16 mouse cellular contexts compared by ENCODE assay signal in the genomic region with DNA sequence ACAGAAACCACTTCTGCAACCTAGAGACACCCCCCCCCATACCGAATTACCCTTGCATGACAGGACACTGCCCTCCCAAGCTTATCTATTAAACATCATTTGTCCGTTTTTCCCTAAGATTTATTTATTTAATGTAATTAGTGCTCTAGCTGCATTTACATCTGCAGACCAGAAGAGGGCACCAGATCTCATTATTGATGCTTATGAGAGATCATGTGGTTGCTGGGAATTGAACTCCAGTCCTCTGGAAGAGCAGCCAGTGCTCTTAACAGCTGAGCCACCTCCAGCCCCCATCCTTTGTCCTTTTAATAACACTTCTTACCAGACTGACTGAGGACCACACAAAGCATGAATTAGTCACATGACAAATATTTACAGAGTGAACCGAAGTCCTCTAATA. TPM values are rescaled to one million over a fixed set of nuclear protein-coding genes. Genes with fewer than 3 reads are reported as not detected.
DNase-seq lines count a peak whose midpoint lies in the region; ATAC-seq and TF ChIP-seq lines count a peak whose summit lies in the region.
"Had no signal": no experiment of that assay in that cellular context is flagged by ENCODE, and none has a peak within 500 bp of the region (broad histone marks: within the 10 kb centered on the region; RNA-seq: fewer than 3 reads in every experiment).

No protein-coding gene starts in this region.

- H3K36me3 ChIP-seq in hindbrain, postnatal 0 days (ENCODE audit: insufficient read depth, low read length) = no peaks in the 10 kb centered on the region
- no peaks in the 10 kb centered on the region for H3K36me3 ChIP-seq in hindbrain, embryonic 10.5 days
- H3K36me3 ChIP-seq in midbrain, embryonic 11.5 days (ENCODE audit: control insufficient read depth, insufficient read depth, low read length) = no peaks in the 10 kb centered on the region
- no peaks in the 10 kb centered on the region for H3K36me3 ChIP-seq in midbrain, embryonic 10.5 days
- peaks cover 0 to 3% of the 10 kb centered on the region in 2 experiments; a peak in 2 of 4 replicates for H3K36me3 ChIP-seq in MEL (ENCODE audit: control insufficient read depth in 1 of 2, insufficient read depth in 2 of 2, low read length in 2 of 2)
- H3K36me3 ChIP-seq in stomach, postnatal 0 days (ENCODE audit: control insufficient read depth, insufficient read depth, low read length) = no peaks in the 10 kb centered on the region
- H3K36me3 ChIP-seq: heart, embryonic 15.5 days; hindbrain, embryonic 15.5 days; kidney, embryonic 15.5 days; liver, embryonic 15.5 days had no signal

- no peak for TF ChIP-seq POLR2A in MEL (IDR thresholded peaks at IDR 0.05; ENCODE audit: control insufficient read depth in 1 of 2, insufficient read depth in 1 of 2, low read depth in 1 of 2, low read length in 2 of 2, poor library complexity in 1 of 2)

- 61% methylated on average over 3 of the region's 3 CpGs for WGBS in hindbrain, postnatal 0 days
- 53% methylated on average over 3 of the region's 3 CpGs for WGBS in hindbrain, embryonic 10.5 days
- 56% methylated on average over 3 of the region's 3 CpGs for WGBS in midbrain, embryonic 11.5 days
- WGBS in midbrain, embryonic 10.5 days = 60% methylated on average over 3 of the region's 3 CpGs
- 48% methylated on average over 3 of the region's 3 CpGs for WGBS in stomach, postnatal 0 days

- TF ChIP-seq RAD21 in MEL (IDR thresholded peaks at IDR 0.05; ENCODE audit: low read depth, low read length) = peak; percentile 62

- no peaks in the 10 kb centered on the region for H3K4me1 ChIP-seq in hindbrain, postnatal 0 days (ENCODE audit: insufficient read depth, low read length)
- no peaks in the 10 kb centered on the region; the same call in 1 of the 2 replicates for H3K4me1 ChIP-seq in hindbrain, embryonic 10.5 days (replicated peaks)
- H3K4me1 ChIP-seq in midbrain, embryonic 11.5 days (ENCODE audit: control insufficient read depth, insufficient read depth, low read length) = no peaks in the 10 kb centered on the region
- H3K4me1 ChIP-seq in midbrain, embryonic 10.5 days = no peaks in the 10 kb centered on the region
- H3K4me1 ChIP-seq in MEL (ENCODE audit: control insufficient read depth in 1 of 2, insufficient read depth in 2 of 2, low read length in 2 of 2) = peaks cover 0 to 22% of the 10 kb centered on the region in 2 experiments; a peak in 2 of 4 replicates
- H3K4me1 ChIP-seq in stomach, postnatal 0 days (replicated peaks; ENCODE audit: control insufficient read depth, insufficient read depth) = no peaks in the 10 kb centered on the region
- H3K4me1 ChIP-seq: hindbrain, embryonic 15.5 days had no signal

- H3K79me2 ChIP-seq in MEL (ENCODE audit: control insufficient read depth, insufficient read depth, low read length, poor library complexity) = no peaks in the 10 kb centered on the region

- no peak for DNase-seq in hindbrain, postnatal 0 days (ENCODE audit: low spot score)
- no peak for DNase-seq in hindbrain, embryonic 10.5 days (ENCODE audit: low spot score)
- peak; percentile 81 for DNase-seq in midbrain, embryonic 11.5 days (ENCODE audit: low spot score, missing footprints)
- no peak for DNase-seq in midbrain, embryonic 10.5 days (ENCODE audit: low spot score)
- DNase-seq in MEL (ENCODE audit: low read depth, low spot score) = peak; percentile 50
- no peak for DNase-seq in stomach, postnatal 0 days (ENCODE audit: low spot score)
- DNase-seq in urinary bladder, postnatal 36 days (ENCODE audit: low spot score in 2 of 2) = no peak
- DNase-seq: cerebellum, adult 8-10 months; layer of hippocampus, adult 9-11 months; retina, postnatal 1 day; spleen, adult 18-20 months had no signal

- no peak overlapping the region for H3K27ac ChIP-seq in hindbrain, postnatal 0 days
- no peak overlapping the region for H3K27ac ChIP-seq in hindbrain, embryonic 10.5 days
- no peak overlapping the region for H3K27ac ChIP-seq in midbrain, embryonic 11.5 days (ENCODE audit: low read depth, low read length)
- no peak overlapping the region for H3K27ac ChIP-seq in midbrain, embryonic 10.5 days (replicated peaks)
- H3K27ac ChIP-seq in MEL (ENCODE audit: control insufficient read depth, low read depth, low read length) = no peak overlapping the region
- no peak overlapping the region for H3K27ac ChIP-seq in stomach, postnatal 0 days (replicated peaks)
- H3K27ac ChIP-seq: heart, embryonic 15.5 days; hindbrain, embryonic 15.5 days; kidney, embryonic 15.5 days; liver, embryonic 15.5 days had no signal

- H3K27me3 ChIP-seq in hindbrain, postnatal 0 days (ENCODE audit: insufficient read depth, low read length) = no peaks in the 10 kb centered on the region
- no peaks in the 10 kb centered on the region for H3K27me3 ChIP-seq in hindbrain, embryonic 10.5 days (ENCODE audit: insufficient read depth, poor library complexity, severe bottlenecking)
- no peaks in the 10 kb centered on the region; the same call in 1 of the 2 replicates for H3K27me3 ChIP-seq in midbrain, embryonic 11.5 days (ENCODE audit: control insufficient read depth, insufficient read depth, low read length)
- H3K27me3 ChIP-seq in midbrain, embryonic 10.5 days (ENCODE audit: low read depth, poor library complexity, severe bottlenecking) = peaks cover 14% of the 10 kb centered on the region
- H3K27me3 ChIP-seq in MEL (ENCODE audit: control insufficient read depth in 1 of 2, insufficient read depth in 2 of 2, low read length in 2 of 2) = no peaks in the 10 kb centered on the region
- no peaks in the 10 kb centered on the region for H3K27me3 ChIP-seq in stomach, postnatal 0 days (ENCODE audit: control insufficient read depth, insufficient read depth, low read length)
- H3K27me3 ChIP-seq: heart, embryonic 15.5 days; hindbrain, embryonic 15.5 days; kidney, embryonic 15.5 days had no signal

- peak; percentile 46 for TF ChIP-seq CTCF in hindbrain, postnatal 0 days (IDR thresholded peaks at IDR 0.05; ENCODE audit: low read depth)
- peak; percentile 23 to 64 (median 52); a peak in 5 of 6 replicates for TF ChIP-seq CTCF in MEL (IDR thresholded peaks at IDR 0.05 in 2 of 3, conservative IDR thresholded peaks at IDR 0.05 in 1 of 3; ENCODE audit: control insufficient read depth in 1 of 3, insufficient read depth in 1 of 3, low read depth in 2 of 3, low read length in 3 of 3, poor library complexity in 1 of 3, severe bottlenecking in 1 of 3)
- peak; percentile 66 for TF ChIP-seq CTCF in stomach, postnatal 0 days (IDR thresholded peaks at IDR 0.05; ENCODE audit: low read depth)

- no peak for TF ChIP-seq EP300 in MEL (IDR thresholded peaks at IDR 0.05; ENCODE audit: low read depth in 1 of 2, low read length in 2 of 2)
- no peak for TF ChIP-seq EP300 in stomach, postnatal 0 days (optimal IDR thresholded peaks at IDR 0.05)

- no peak overlapping the region for H3K9ac ChIP-seq in hindbrain, postnatal 0 days (replicated peaks; ENCODE audit: low read length)
- no peak overlapping the region for H3K9ac ChIP-seq in midbrain, embryonic 11.5 days (ENCODE audit: low read length)
- no peak overlapping the region for H3K9ac ChIP-seq in MEL (ENCODE audit: control insufficient read depth, low read depth, low read length, poor library complexity, severe bottlenecking)
- no peak overlapping the region for H3K9ac ChIP-seq in stomach, postnatal 0 days (ENCODE audit: low read length)
- H3K9ac ChIP-seq: heart, embryonic 15.5 days; hindbrain, embryonic 15.5 days; kidney, embryonic 15.5 days; liver, embryonic 15.5 days had no signal

- H3K9me3 ChIP-seq in hindbrain, postnatal 0 days (ENCODE audit: low read length) = no peaks in the 10 kb centered on the region
- 0 out of 2 replicates have a peak, but pooled peaks cover 3% of the 10 kb centered on the region for H3K9me3 ChIP-seq in hindbrain, embryonic 10.5 days
- no peaks in the 10 kb centered on the region for H3K9me3 ChIP-seq in midbrain, embryonic 11.5 days (ENCODE audit: control insufficient read depth, low read length)
- H3K9me3 ChIP-seq in midbrain, embryonic 10.5 days (replicated peaks) = no peaks in the 10 kb centered on the region; the same call in 1 of the 2 replicates
- no peaks in the 10 kb centered on the region for H3K9me3 ChIP-seq in MEL (replicated peaks; ENCODE audit: insufficient read depth, low read length)
- no peaks in the 10 kb centered on the region for H3K9me3 ChIP-seq in stomach, postnatal 0 days (ENCODE audit: control insufficient read depth, low read length)
- H3K9me3 ChIP-seq: heart, embryonic 15.5 days; hindbrain, embryonic 15.5 days; kidney, embryonic 15.5 days; liver, embryonic 15.5 days had no signal

- ATAC-seq in hindbrain, postnatal 0 days = no peak
- no peak for ATAC-seq in midbrain, embryonic 11.5 days (ENCODE audit: low FRiP score)
- no peak for ATAC-seq in stomach, postnatal 0 days (ENCODE audit: low FRiP score, low TSS enrichment)

- no peak overlapping the region for H3K4me3 ChIP-seq in hindbrain, postnatal 0 days (ENCODE audit: low read length)
- H3K4me3 ChIP-seq in hindbrain, embryonic 10.5 days = no peak overlapping the region
- no peak overlapping the region for H3K4me3 ChIP-seq in midbrain, embryonic 11.5 days (ENCODE audit: low read depth, low read length)
- no peak overlapping the region for H3K4me3 ChIP-seq in midbrain, embryonic 10.5 days
- H3K4me3 ChIP-seq in MEL (ENCODE audit: control insufficient read depth in 1 of 2, insufficient read depth in 1 of 2, low read depth in 2 of 2, low read length in 2 of 2) = no peak overlapping the region
- no peak overlapping the region for H3K4me3 ChIP-seq in stomach, postnatal 0 days (ENCODE audit: low read depth, low read length)
- H3K4me3 ChIP-seq: erythroblast, embryonic 14.5 days; heart, embryonic 15.5 days; hindbrain, embryonic 15.5 days; kidney, embryonic 15.5 days; liver, embryonic 15.5 days had no signal

- H3K4me2 ChIP-seq in hindbrain, postnatal 0 days (ENCODE audit: low read depth, low read length) = no peak overlapping the region
- no peak overlapping the region for H3K4me2 ChIP-seq in midbrain, embryonic 11.5 days
- no peak overlapping the region for H3K4me2 ChIP-seq in stomach, postnatal 0 days (replicated peaks; ENCODE audit: low read depth)
- H3K4me2 ChIP-seq: heart, embryonic 15.5 days; hindbrain, embryonic 15.5 days; kidney, embryonic 15.5 days; liver, embryonic 15.5 days had no signal

RNA-seq across cellular contexts. Expression of a gene that starts 27.3 kb away (rescaled TPM):
- 4.5 and 6.2 TPM in 2 replicates for total RNA-seq in hindbrain, postnatal 0 days (2014; rRNA removed)
- polyA plus RNA-seq in hindbrain, postnatal 0 days (2015; fragmentation: Nextera tagmentation; extraction: Ambion mirVana) = 3.1 and 4.1 TPM in 2 replicates
- polyA plus RNA-seq in hindbrain, embryonic 10.5 days (2016; fragmentation: Nextera tagmentation; extraction: Ambion mirVana) = 1.5 and 3.4 TPM in 2 replicates
- polyA plus RNA-seq in midbrain, embryonic 11.5 days (2014; fragmentation: Nextera tagmentation; extraction: Ambion mirVana) = 1.8 and 2.2 TPM in 2 replicates
- polyA plus RNA-seq in midbrain, embryonic 10.5 days (2016; fragmentation: Nextera tagmentation; extraction: Ambion mirVana) = 0.82 and 0.90 TPM in 2 replicates
- not detected in 2 replicates for total RNA-seq in MEL (2012; rRNA removed)
- polyA plus RNA-seq in MEL (2012; ENCODE audit: insufficient read depth in 1 of 2, insufficient read length in 2 of 2, low read depth in 1 of 2, low replicate concordance in 2 of 2, missing spikeins in 1 of 2) = not detected
- polyA plus RNA-seq in stomach, postnatal 0 days (2015; fragmentation: Nextera tagmentation; extraction: Ambion mirVana) = 2.8 and 3.1 TPM in 2 replicates
- polyA plus RNA-seq: erythroblast, embryonic 14.5 days had no signal

RNA-seq across cellular contexts. Expression of a gene that starts 38.6 kb away (rescaled TPM):
- total RNA-seq in hindbrain, postnatal 0 days (2014; rRNA removed) = not detected in 2 replicates
- polyA plus RNA-seq in hindbrain, postnatal 0 days (2015; fragmentation: Nextera tagmentation; extraction: Ambion mirVana) = 0.08 TPM in 1 of 2 replicates, not detected in the other
- polyA plus RNA-seq in hindbrain, embryonic 10.5 days (2016; fragmentation: Nextera tagmentation; extraction: Ambion mirVana) = 0.21 and 0.39 TPM in 2 replicates
- polyA plus RNA-seq in midbrain, embryonic 11.5 days (2014; fragmentation: Nextera tagmentation; extraction: Ambion mirVana) = 0.12 and 0.22 TPM in 2 replicates
- 0.09 and 0.10 TPM in 2 replicates for polyA plus RNA-seq in midbrain, embryonic 10.5 days (2016; fragmentation: Nextera tagmentation; extraction: Ambion mirVana)
- not detected in 2 replicates for total RNA-seq in MEL (2012; rRNA removed)
- polyA plus RNA-seq in MEL (2012; ENCODE audit: insufficient read depth in 1 of 2, insufficient read length in 2 of 2, low read depth in 1 of 2, low replicate concordance in 2 of 2, missing spikeins in 1 of 2) = not detected
- polyA plus RNA-seq in stomach, postnatal 0 days (2015; fragmentation: Nextera tagmentation; extraction: Ambion mirVana) = 1.6 and 2.2 TPM in 2 replicates
- polyA plus RNA-seq: erythroblast, embryonic 14.5 days had no signal

RNA-seq across cellular contexts. Expression of a gene that starts 43.6 kb away (rescaled TPM):
- total RNA-seq in hindbrain, postnatal 0 days (2014; rRNA removed) = 0.14 TPM in 1 of 2 replicates, not detected in the other
- 0.46 and 0.48 TPM in 2 replicates for polyA plus RNA-seq in hindbrain, postnatal 0 days (2015; fragmentation: Nextera tagmentation; extraction: Ambion mirVana)
- polyA plus RNA-seq in hindbrain, embryonic 10.5 days (2016; fragmentation: Nextera tagmentation; extraction: Ambion mirVana) = not detected in 2 replicates
- polyA plus RNA-seq in midbrain, embryonic 11.5 days (2014; fragmentation: Nextera tagmentation; extraction: Ambion mirVana) = not detected in 2 replicates
- polyA plus RNA-seq in midbrain, embryonic 10.5 days (2016; fragmentation: Nextera tagmentation; extraction: Ambion mirVana) = not detected in 2 replicates
- total RNA-seq in MEL (2012; rRNA removed) = not detected in 2 replicates
- polyA plus RNA-seq in MEL (2012; ENCODE audit: insufficient read depth in 1 of 2, insufficient read length in 2 of 2, low read depth in 1 of 2, low replicate concordance in 2 of 2, missing spikeins in 1 of 2) = not detected
- 38.5 and 45.1 TPM in 2 replicates for polyA plus RNA-seq in stomach, postnatal 0 days (2015; fragmentation: Nextera tagmentation; extraction: Ambion mirVana)
- polyA plus RNA-seq: erythroblast, embryonic 14.5 days had no signal

Comparison
In these comparisons a context has a peak if more than half of its experiments do, and no peak if none do; other contexts are left out.
1. DNase-seq: peak in midbrain, embryonic 11.5 days (single experiment) and MEL (single experiment); none in hindbrain, postnatal 0 days (single experiment), hindbrain, embryonic 10.5 days (single experiment), midbrain, embryonic 10.5 days (single experiment), stomach, postnatal 0 days (single experiment) and urinary bladder, postnatal 36 days (0 of 2).
2. RNA of a gene that starts 43.6 kb away (polyA plus RNA-seq): 38.5 to 45.1 TPM in stomach, postnatal 0 days; 0.46 to 0.48 TPM in hindbrain, postnatal 0 days, not detected in hindbrain, embryonic 10.5 days, not detected in midbrain, embryonic 11.5 days, not detected in midbrain, embryonic 10.5 days and not detected in MEL; every median in the first group is over 10 times any median in the second.
3. Peak in every context shown above with its lines, with median percentiles within 50 percentile points of each other: CTCF ChIP-seq.